Mouse (Mus musculus) retina, adult 2 months (tissue): ENCODE measurements around the gene Nfam1.
A peak's percentile ranks its signal among the peaks of the same experiment; 100 is the strongest.

ENCODE experiments used
- DNase-seq: peaks from one replicate; pipeline ENCODE4 v3.0.0-alpha.2; 2012; ENCODE audit warnings: low read depth, low spot score

The Nfam1 gene

GRCm38 (mm10) chr15:82958253-82958701, 74.8 kb downstream of the Nfam1 start:
- DNase-seq, result no peak

- no peak for DNase-seq
These were observed 76.4 kb downstream of the Nfam1 start for GRCm38 (mm10) chr15:82956721-82957120.

GRCm38 (mm10) chr15:82956310-82956709, 76.8 kb downstream of the Nfam1 start:
- DNase-seq, result no peak

- DNase-seq, result no peak
These were observed 77.8 kb downstream of the Nfam1 start for GRCm38 (mm10) chr15:82955286-82955685.

GRCm38 (mm10) chr15:82954034-82954433, 79.1 kb downstream of the Nfam1 start:
- DNase-seq, result peak; percentile 70

- DNase-seq, result no peak
These were observed 80.0 kb downstream of the Nfam1 start for GRCm38 (mm10) chr15:82953096-82953495.

GRCm38 (mm10) chr15:82952292-82952705, 80.8 kb downstream of the Nfam1 start:
- peak; percentile 47 for DNase-seq

GRCm38 (mm10) chr15:82950246-82950645, 82.9 kb downstream of the Nfam1 start:
- no peak for DNase-seq

- DNase-seq, result no peak
These were observed 85.7 kb downstream of the Nfam1 start for GRCm38 (mm10) chr15:82947431-82947830.

- no peak for DNase-seq
These were observed 88.5 kb downstream of the Nfam1 start for GRCm38 (mm10) chr15:82944479-82945195.
